Comparison of ENCODE assay signal across 17 mouse cellular contexts in the genomic region with DNA sequence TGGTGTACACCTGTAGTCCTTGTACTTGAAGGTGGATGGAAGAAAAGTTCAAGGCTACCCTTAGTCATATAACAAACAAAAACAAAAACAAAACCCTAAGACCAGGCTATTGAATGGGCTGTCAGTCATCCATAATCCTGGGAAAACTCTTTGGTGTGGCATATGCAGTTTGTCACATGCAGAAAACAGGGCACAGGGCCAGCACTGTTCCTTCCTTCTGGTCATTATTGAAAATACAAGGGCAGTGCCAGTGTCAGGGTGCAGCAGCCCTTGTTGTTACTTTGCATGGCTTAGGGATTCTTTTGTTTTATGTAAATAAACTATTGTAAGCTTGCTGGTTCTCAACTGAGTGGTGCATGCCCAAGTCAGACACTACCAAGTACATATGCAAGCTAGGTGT.
DNase-seq lines count a peak whose midpoint lies in the region; ATAC-seq lines count a peak whose summit lies in the region.
"Had no signal": no experiment of that assay in that cellular context is flagged by ENCODE, and none has a peak within 500 bp of the region (broad histone marks: within the 10 kb centered on the region; RNA-seq: fewer than 3 reads in every experiment).

No protein-coding gene starts in this region.

- H3K4me2 ChIP-seq in kidney, embryonic 14.5 days (replicated peaks; ENCODE audit: low read depth, low read length), result no peak overlapping the region
- H3K4me2 ChIP-seq: embryonic facial prominence, embryonic 13.5 days; embryonic facial prominence, embryonic 15.5 days; forebrain, embryonic 12.5 days had no signal

- H3K36me3 ChIP-seq in kidney, embryonic 14.5 days (ENCODE audit: control insufficient read depth, insufficient read depth, low read length), result no peaks in the 10 kb centered on the region
- H3K36me3 ChIP-seq: embryonic facial prominence, embryonic 13.5 days; embryonic facial prominence, embryonic 15.5 days; forebrain, embryonic 10.5 days; forebrain, embryonic 12.5 days had no signal

- H3K27ac ChIP-seq in kidney, embryonic 14.5 days (ENCODE audit: low read depth, low read length), result no peak overlapping the region
- H3K27ac ChIP-seq: embryonic facial prominence, embryonic 13.5 days; embryonic facial prominence, embryonic 15.5 days; forebrain, embryonic 10.5 days; forebrain, embryonic 12.5 days had no signal

- no peak for ATAC-seq in kidney, embryonic 14.5 days (ENCODE audit: low FRiP score, low TSS enrichment)
- ATAC-seq: forebrain, embryonic 14.5 days; forebrain, embryonic 16.5 days had no signal

- H3K9me3 ChIP-seq in kidney, embryonic 14.5 days (ENCODE audit: control insufficient read depth, low read length), result no peaks in the 10 kb centered on the region
- H3K9me3 ChIP-seq: embryonic facial prominence, embryonic 13.5 days; embryonic facial prominence, embryonic 15.5 days; forebrain, embryonic 10.5 days; forebrain, embryonic 12.5 days had no signal

- H3K27me3 ChIP-seq in kidney, embryonic 14.5 days (ENCODE audit: control insufficient read depth, insufficient read depth, low read length), result no peaks in the 10 kb centered on the region
- H3K27me3 ChIP-seq: embryonic facial prominence, embryonic 13.5 days; embryonic facial prominence, embryonic 15.5 days; forebrain, embryonic 12.5 days had no signal

- peak; percentile 68 to 70 for DNase-seq in cerebellum, postnatal 10 days
- DNase-seq in cerebellum, adult 9-10 months, result no peak
- DNase-seq in kidney, postnatal 10 days, result peak; percentile 5
- DNase-seq: adrenal gland, adult 2 months; adrenal gland, postnatal 10 days; cerebellum, adult 11 months; cerebellum, adult 18-20 months; cerebellum, adult 8-10 months; embryo, embryonic 11 days had no signal

- no peaks in the 10 kb centered on the region for H3K4me1 ChIP-seq in kidney, embryonic 14.5 days (ENCODE audit: control insufficient read depth, insufficient read depth, low read length)
- H3K4me1 ChIP-seq: embryonic facial prominence, embryonic 13.5 days; embryonic facial prominence, embryonic 15.5 days; forebrain, embryonic 10.5 days; forebrain, embryonic 12.5 days had no signal

- H3K9ac ChIP-seq in kidney, embryonic 14.5 days (ENCODE audit: low read depth, low read length), result no peak overlapping the region
- H3K9ac ChIP-seq: embryonic facial prominence, embryonic 13.5 days; embryonic facial prominence, embryonic 15.5 days; forebrain, embryonic 12.5 days had no signal

- H3K4me3 ChIP-seq in kidney, embryonic 14.5 days (ENCODE audit: low read length), result no peak overlapping the region
- H3K4me3 ChIP-seq: embryonic facial prominence, embryonic 13.5 days; embryonic facial prominence, embryonic 15.5 days; erythroblast, embryonic 14.5 days; forebrain, embryonic 10.5 days; forebrain, embryonic 12.5 days had no signal
